Mouse (Mus musculus): Measurements from ENCODE around the gene Smad6.

DNA sequence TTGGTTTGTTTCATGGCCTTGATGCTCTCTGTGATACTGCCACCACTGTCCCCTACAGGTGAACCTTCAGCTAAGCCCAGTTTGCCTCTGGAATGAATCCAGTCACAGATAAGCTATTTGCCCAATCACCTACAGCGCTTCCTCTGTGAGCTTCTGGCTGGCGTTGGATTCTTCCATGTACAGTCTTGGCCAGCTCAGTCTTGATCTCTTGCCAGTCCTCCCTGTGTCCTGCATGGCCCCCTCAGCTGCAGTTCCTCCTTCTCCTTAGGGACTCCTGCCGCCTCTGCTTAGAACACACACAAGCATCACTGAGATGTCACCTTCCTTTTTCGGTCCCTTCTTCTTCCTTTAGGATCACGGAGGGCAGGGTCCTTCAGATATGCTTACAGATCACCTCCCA lies 85.6 kb downstream of the Smad6 start:
- TF ChIP-seq CTCF (IDR thresholded peaks at IDR 0.05) (no peak), EP300 (IDR thresholded peaks at IDR 0.05) (no peak)

All from lung, postnatal 0 days (tissue).